Comparison of ENCODE assay signal across 10 mouse cellular contexts in genomic region chr14:86562728-86563127, GRCm38 (mm10).
DNase-seq lines count a peak whose midpoint lies in the region; ATAC-seq and TF ChIP-seq lines count a peak whose summit lies in the region.
"Had no signal": no experiment of that assay in that cellular context is flagged by ENCODE, and none has a peak within 500 bp of the region (broad histone marks: within the 10 kb centered on the region; RNA-seq: fewer than 3 reads in every experiment).

No protein-coding gene starts in this region.

- no peak overlapping the region for H3K4me2 ChIP-seq in limb, embryonic 11.5 days (ENCODE audit: low read depth, severe bottlenecking)
- no peak overlapping the region for H3K4me2 ChIP-seq in lung, postnatal 0 days (replicated peaks; ENCODE audit: low read depth, low read length)
- H3K4me2 ChIP-seq: heart, embryonic 13.5 days had no signal

- H3K27ac ChIP-seq in limb, embryonic 11.5 days (replicated peaks; ENCODE audit: low read depth, low read length), result no peak overlapping the region
- H3K27ac ChIP-seq in limb, embryonic 10.5 days, result no peak overlapping the region
- H3K27ac ChIP-seq in lung, postnatal 0 days (ENCODE audit: low read length), result no peak overlapping the region
- H3K27ac ChIP-seq: heart, embryonic 13.5 days had no signal

- TF ChIP-seq EP300 in lung, postnatal 0 days (IDR thresholded peaks at IDR 0.05), result no peak

- 64% methylated on average over 2 of the region's 2 CpGs for WGBS in limb, embryonic 11.5 days
- 60% methylated on average over 2 of the region's 2 CpGs for WGBS in limb, embryonic 10.5 days
- WGBS in lung, postnatal 0 days, result 50% methylated on average over 2 of the region's 2 CpGs

- no peaks in the 10 kb centered on the region for H3K4me1 ChIP-seq in limb, embryonic 11.5 days (ENCODE audit: control insufficient read depth, insufficient read depth, low read length)
- no peaks in the 10 kb centered on the region for H3K4me1 ChIP-seq in limb, embryonic 10.5 days
- H3K4me1 ChIP-seq in lung, postnatal 0 days (ENCODE audit: insufficient read depth, low read depth, low read length), result no peaks in the 10 kb centered on the region

- no peak for ATAC-seq in cerebellum, adult (ENCODE audit: insufficient number of reproducible peaks, low FRiP score, low TSS enrichment)
- ATAC-seq in limb, embryonic 11.5 days (ENCODE audit: insufficient number of reproducible peaks, low FRiP score, low TSS enrichment, low read depth), result no peak
- peak; percentile 48; the same call in 1 of the 2 replicates for ATAC-seq in lung, postnatal 0 days

- H3K36me3 ChIP-seq in limb, embryonic 11.5 days (ENCODE audit: control insufficient read depth, insufficient read depth, low read length), result no peaks in the 10 kb centered on the region
- H3K36me3 ChIP-seq in limb, embryonic 10.5 days, result no peaks in the 10 kb centered on the region
- no peaks in the 10 kb centered on the region for H3K36me3 ChIP-seq in lung, postnatal 0 days (ENCODE audit: insufficient read depth, low read length)
- H3K36me3 ChIP-seq: heart, embryonic 13.5 days had no signal

- H3K9ac ChIP-seq in limb, embryonic 11.5 days (ENCODE audit: low read length), result no peak overlapping the region
- no peak overlapping the region for H3K9ac ChIP-seq in lung, postnatal 0 days (replicated peaks; ENCODE audit: low read depth)
- H3K9ac ChIP-seq: heart, embryonic 13.5 days had no signal

- H3K4me3 ChIP-seq in limb, embryonic 11.5 days (ENCODE audit: low read depth, low read length), result no peak overlapping the region
- no peak overlapping the region for H3K4me3 ChIP-seq in limb, embryonic 10.5 days
- no peak overlapping the region for H3K4me3 ChIP-seq in lung, postnatal 0 days (ENCODE audit: low read depth, low read length)
- H3K4me3 ChIP-seq: heart, embryonic 13.5 days; myocyte had no signal

- TF ChIP-seq CTCF in lung, postnatal 0 days (IDR thresholded peaks at IDR 0.05), result peak; percentile 86

- H3K9me3 ChIP-seq in limb, embryonic 11.5 days (ENCODE audit: control insufficient read depth, low read length), result no peaks in the 10 kb centered on the region
- H3K9me3 ChIP-seq in limb, embryonic 10.5 days (replicated peaks), result no peaks in the 10 kb centered on the region
- H3K9me3 ChIP-seq in lung, postnatal 0 days (ENCODE audit: low read length), result no peaks in the 10 kb centered on the region
- H3K9me3 ChIP-seq: heart, embryonic 13.5 days had no signal

- no peaks in the 10 kb centered on the region for H3K27me3 ChIP-seq in limb, embryonic 11.5 days (ENCODE audit: control insufficient read depth, insufficient read depth, low read length)
- H3K27me3 ChIP-seq in limb, embryonic 10.5 days (ENCODE audit: low read depth, poor library complexity, severe bottlenecking), result no peaks in the 10 kb centered on the region
- no peaks in the 10 kb centered on the region for H3K27me3 ChIP-seq in lung, postnatal 0 days (replicated peaks; ENCODE audit: insufficient read depth, low read length)
- H3K27me3 ChIP-seq: heart, embryonic 13.5 days had no signal

- DNase-seq in cerebellum, adult 9-10 months, result peak; percentile 6
- peak; percentile 30 for DNase-seq in limb, embryonic 11.5 days (ENCODE audit: low spot score)
- DNase-seq in limb, embryonic 10.5 days (ENCODE audit: low spot score), result no peak
- peak; percentile 65 for DNase-seq in embryo, embryonic 10.5 days (ENCODE audit: low spot score)
- peak; percentile 28 for DNase-seq in lung, postnatal 0 days (ENCODE audit: low spot score)
- DNase-seq in frontal cortex, postnatal 14 days (ENCODE audit: low spot score in 2 of 2), result no peak
- no peak for DNase-seq in urinary bladder, adult 2 months (ENCODE audit: low spot score)

Comparison
In these comparisons a context has a peak if more than half of its experiments do, and no peak if none do; other contexts are left out.
1. DNase-seq: peak in cerebellum, adult 9-10 months (single experiment), limb, embryonic 11.5 days (single experiment), embryo, embryonic 10.5 days (single experiment) and lung, postnatal 0 days (single experiment); none in limb, embryonic 10.5 days (single experiment), frontal cortex, postnatal 14 days (0 of 2) and urinary bladder, adult 2 months (single experiment).